Mouse (Mus musculus) left cerebral cortex, postnatal 4 days (tissue): Measurements from ENCODE around the gene Gtf2f1. TPM values are rescaled to one million over a fixed set of nuclear protein-coding genes. Genes with fewer than 3 reads are reported as not detected.
"Not testable (repeated sequence)": the region's sequence is repeated elsewhere in the genome, so short reads cannot be mapped to it uniquely, and the experiment has no call there.

Source experiments
- DNase-seq: peaks from one replicate; pipeline ENCODE4 v3.0.0-alpha.2; 2022
- intact Hi-C: fragments of 180-260 bp; cut with DNase I; formaldehyde crosslinking; loops from one replicate; pipeline ENCODE4 v1.15.1; 2025
- total RNA-seq, 2 experiments: library from RNA; stranded (reverse); gene quantifications; 2 replicates each; pipeline ENCODE4 v1.2.3; 2021

Gtf2f1 gene
- 10 to 100 TPM; 50.8 to 51.0 TPM for total RNA-seq

- intact Hi-C loops, result no loop called here
- DNase-seq, result peak; percentile 98
Measured at GRCm38 (mm10) chr17:57011236-57012141, at the start of gene Gtf2f1, which contains the start of gene Gm17949. Gene Gtf2f1, minus strand, starts transcription at chr17:57011288. Gene Gm17949, plus strand, starts transcription at chr17:57011469.

- intact Hi-C loops, result no loop called here
- peak; percentile 96 for DNase-seq
Measured at GRCm38 (mm10) chr17:57060231-57060801, 49.2 kb upstream of the Gtf2f1 start.

GRCm38 (mm10) chr17:57059486-57059977 is 48.4 kb upstream of the Gtf2f1 start, which contains the start of gene Slc25a23:
Gene Slc25a23, minus strand, starts transcription at chr17:57059863.
- peak; percentile 89 for DNase-seq
- intact Hi-C loops, result no loop called here

- intact Hi-C loops, result no loop called here
Measured at GRCm38 (mm10) chr17:57058891-57059485, 47.9 kb upstream of the Gtf2f1 start, which contains the start of gene Crb3. Gene Crb3, plus strand, starts transcription at chr17:57059105.

GRCm38 (mm10) chr17:57056246-57056645 is 45.2 kb upstream of the Gtf2f1 start:
- DNase-seq, result no peak
- intact Hi-C loops, result no loop called here

More at GRCm38 (mm10) chr17:57058891-57059485, 47.9 kb upstream of the Gtf2f1 start, which contains the start of gene Crb3:
- peak; percentile 52 for DNase-seq

- intact Hi-C loops, DNase-seq: not testable (repeated sequence)
Measured at GRCm38 (mm10) chr17:57051679-57052078, 40.6 kb upstream of the Gtf2f1 start.

- intact Hi-C loops, result no loop called here
- DNase-seq, result no peak
Measured at GRCm38 (mm10) chr17:57048816-57049215, 37.7 kb upstream of the Gtf2f1 start.

GRCm38 (mm10) chr17:57047406-57047805 is 36.3 kb upstream of the Gtf2f1 start:
- intact Hi-C loops, result no loop called here
- peak; percentile 29 for DNase-seq

- intact Hi-C loops, result no loop called here
- no peak for DNase-seq
Measured at GRCm38 (mm10) chr17:57041554-57041953, 30.5 kb upstream of the Gtf2f1 start, which contains the start of gene Slc25a41. Gene Slc25a41, minus strand, starts transcription at chr17:57041654.

GRCm38 (mm10) chr17:57038978-57039377 is 27.9 kb upstream of the Gtf2f1 start:
- DNase-seq, result no peak
- intact Hi-C loops, result no loop called here

- DNase-seq, result no peak
- intact Hi-C loops, result no loop called here
Measured at GRCm38 (mm10) chr17:57032854-57033253, 21.8 kb upstream of the Gtf2f1 start.

- DNase-seq, result peak; percentile 93
- intact Hi-C loops, result no loop called here
Measured at GRCm38 (mm10) chr17:57031661-57032420, 20.8 kb upstream of the Gtf2f1 start.

GRCm38 (mm10) chr17:57030931-57031660 is 20.0 kb upstream of the Gtf2f1 start, which contains the start of gene Khsrp:
Gene Khsrp, minus strand, starts transcription at chr17:57031522.
- intact Hi-C loops, result no loop called here
- DNase-seq, result peak; percentile 99

- no peak for DNase-seq
- intact Hi-C loops, result no loop called here
Measured at GRCm38 (mm10) chr17:57029691-57030090, 18.6 kb upstream of the Gtf2f1 start.

GRCm38 (mm10) chr17:57027471-57027870 is 16.4 kb upstream of the Gtf2f1 start:
- intact Hi-C loops, result no loop called here

GRCm38 (mm10) chr17:57020960-57021359 is 9.9 kb upstream of the Gtf2f1 start:
- intact Hi-C loops, result no loop called here
- no peak for DNase-seq

More at GRCm38 (mm10) chr17:57027471-57027870, 16.4 kb upstream of the Gtf2f1 start:
- DNase-seq, result no peak

- no peak for DNase-seq
- intact Hi-C loops, result no loop called here
Measured at GRCm38 (mm10) chr17:57019693-57020092, 8.6 kb upstream of the Gtf2f1 start.

- DNase-seq, result no peak
Measured at GRCm38 (mm10) chr17:57012245-57012795, 1.2 kb upstream of the Gtf2f1 start.

GRCm38 (mm10) chr17:57010911-57011235 is 215 bp downstream of the Gtf2f1 start:
- intact Hi-C loops, result no loop called here
- DNase-seq, result no peak

More at GRCm38 (mm10) chr17:57012245-57012795, 1.2 kb upstream of the Gtf2f1 start:
- intact Hi-C loops, result no loop called here
